Mouse (Mus musculus) kidney, adult 2 months (tissue): Measurements from ENCODE around the gene Dbn1.

Source experiments
- CTCF ChIP-seq: fragments of 200-500 bp; conservative IDR thresholded peaks from 2 replicates; pipeline ENCODE4 v1.5.1; 2011; ENCODE audit warnings: low read depth, mild to moderate bottlenecking, control low read depth, low read length, moderate library complexity, mixed read lengths; ENCODE audit not compliant: insufficient read depth, insufficient read length
- POLR2A ChIP-seq: fragments of 200-500 bp; IDR thresholded peaks from one replicate; pipeline ENCODE4 v1.6.1; 2011; ENCODE audit warnings: low read depth, low read length, control low read depth

DNA sequence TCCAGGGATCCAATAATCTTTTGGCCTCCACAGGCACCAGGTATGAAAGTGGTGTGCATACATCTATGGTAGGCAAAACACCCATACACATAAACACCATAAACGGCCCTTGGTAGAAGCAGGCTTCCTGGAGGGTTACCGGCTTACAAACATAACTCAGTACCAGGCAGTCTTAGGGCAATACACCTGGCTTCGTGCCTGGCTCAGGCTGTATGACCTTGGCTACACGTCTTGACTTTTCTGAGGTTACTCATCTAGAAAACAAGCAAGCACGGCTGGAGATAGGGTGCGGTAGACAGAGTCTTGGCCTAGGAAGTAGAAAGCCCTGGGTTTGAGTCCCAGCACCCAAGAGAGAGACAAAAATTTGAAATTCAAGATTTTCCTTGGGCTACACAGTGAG is 8.8 kb upstream of the Dbn1 start:
- TF ChIP-seq CTCF (no peak), POLR2A (no peak)
